8 mouse cellular contexts compared by ENCODE assay signal in the genomic region with DNA sequence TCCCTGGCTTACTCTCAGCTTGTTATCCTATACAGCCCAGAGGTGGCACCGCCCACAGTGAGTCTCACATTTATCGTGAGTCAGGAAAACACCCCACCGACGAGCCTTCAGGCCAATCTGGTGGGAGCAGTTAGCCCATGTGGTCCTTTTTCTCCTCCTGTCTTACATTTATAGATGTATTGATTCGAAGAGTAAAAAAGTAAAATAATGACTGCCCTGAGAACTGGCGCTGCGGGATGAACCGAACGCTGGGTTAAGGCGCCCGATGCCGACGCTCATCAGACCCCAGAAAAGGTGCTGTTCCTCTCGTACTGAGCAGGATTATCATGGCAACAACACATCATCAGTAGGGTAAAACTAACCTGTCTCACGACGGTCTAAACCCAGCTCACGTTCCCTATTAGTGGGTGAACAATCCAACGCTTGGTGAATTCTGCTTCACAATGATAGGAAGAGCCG. TPM values are rescaled to one million over a fixed set of nuclear protein-coding genes. Genes with fewer than 3 reads are reported as not detected.
DNase-seq lines count a peak whose midpoint lies in the region; ATAC-seq lines count a peak whose summit lies in the region.

No protein-coding gene starts in this region.

- H3K36me3 ChIP-seq in embryonic facial prominence, embryonic 14.5 days (ENCODE audit: control insufficient read depth, insufficient read depth, low read length) = no peaks in the 10 kb centered on the region
- H3K36me3 ChIP-seq in kidney, embryonic 15.5 days = no peaks in the 10 kb centered on the region
- H3K36me3 ChIP-seq in limb, embryonic 15.5 days = no peaks in the 10 kb centered on the region
- no peaks in the 10 kb centered on the region for H3K36me3 ChIP-seq in splenic B cell, adult 2 months (ENCODE audit: control insufficient read depth, insufficient read depth, low read length, poor library complexity, severe bottlenecking)

- H3K9ac ChIP-seq in embryonic facial prominence, embryonic 14.5 days (ENCODE audit: low read depth, low read length) = no peak overlapping the region
- H3K9ac ChIP-seq in kidney, embryonic 15.5 days = no peak overlapping the region
- no peak overlapping the region for H3K9ac ChIP-seq in limb, embryonic 15.5 days

- no peak overlapping the region for H3K4me2 ChIP-seq in embryonic facial prominence, embryonic 14.5 days (ENCODE audit: low read depth, low read length)
- H3K4me2 ChIP-seq in kidney, embryonic 15.5 days = no peak overlapping the region
- no peak overlapping the region for H3K4me2 ChIP-seq in limb, embryonic 15.5 days

- peaks cover 2% of the 10 kb centered on the region for H3K4me1 ChIP-seq in embryonic facial prominence, embryonic 14.5 days (ENCODE audit: control insufficient read depth, insufficient read depth, low read length)
- H3K4me1 ChIP-seq in kidney, embryonic 15.5 days = peaks cover 6% of the 10 kb centered on the region
- H3K4me1 ChIP-seq in limb, embryonic 15.5 days = peaks cover 7% of the 10 kb centered on the region; the same call in 1 of the 2 replicates

- H3K9me3 ChIP-seq in embryonic facial prominence, embryonic 14.5 days (ENCODE audit: control insufficient read depth, low read length) = no peaks in the 10 kb centered on the region
- H3K9me3 ChIP-seq in kidney, embryonic 15.5 days (replicated peaks) = peaks cover 3% of the 10 kb centered on the region
- 0 out of 2 replicates have a peak, but pooled peaks cover 3% of the 10 kb centered on the region for H3K9me3 ChIP-seq in limb, embryonic 15.5 days

- no peak overlapping the region for H3K27ac ChIP-seq in embryonic facial prominence, embryonic 14.5 days (replicated peaks; ENCODE audit: low read depth, low read length)
- no peak overlapping the region for H3K27ac ChIP-seq in kidney, embryonic 15.5 days
- no peak overlapping the region for H3K27ac ChIP-seq in limb, embryonic 15.5 days

- no peaks in the 10 kb centered on the region for H3K27me3 ChIP-seq in embryonic facial prominence, embryonic 14.5 days (replicated peaks; ENCODE audit: control insufficient read depth, insufficient read depth, low read length)
- no peaks in the 10 kb centered on the region for H3K27me3 ChIP-seq in kidney, embryonic 15.5 days
- no peaks in the 10 kb centered on the region for H3K27me3 ChIP-seq in limb, embryonic 15.5 days
- H3K27me3 ChIP-seq in splenic B cell, adult 2 months (ENCODE audit: control insufficient read depth, insufficient read depth, low read length, poor library complexity, severe bottlenecking) = no peaks in the 10 kb centered on the region

- peak; percentile 100 for DNase-seq in 3T3-L1 (ENCODE audit: low read depth, low spot score)
- DNase-seq in adrenal gland, postnatal 14 days = peak; percentile 100
- peak; percentile 98 for DNase-seq in embryonic facial prominence, embryonic 14.5 days (ENCODE audit: low spot score)
- peak; percentile 94 to 100 for DNase-seq in heart, adult 9 months (ENCODE audit: low spot score in 2 of 2)
- peak; percentile 100 for DNase-seq in splenic B cell, adult 2 months (ENCODE audit: low read depth, low spot score)

- WGBS in embryonic facial prominence, embryonic 14.5 days = 47% methylated on average over 19 of the region's 19 CpGs
- 48% methylated on average over 19 of the region's 19 CpGs for WGBS in kidney, embryonic 15.5 days
- WGBS in limb, embryonic 15.5 days = 44% methylated on average over 19 of the region's 19 CpGs

- ATAC-seq in embryonic facial prominence, embryonic 14.5 days (ENCODE audit: low read depth) = peak; percentile 88
- ATAC-seq in kidney, embryonic 15.5 days (replicated peaks; ENCODE audit: low FRiP score) = peak; percentile 93
- ATAC-seq in limb, embryonic 15.5 days (ENCODE audit: insufficient number of reproducible peaks, low FRiP score, low TSS enrichment, low read depth) = peak; percentile 93
- peak; percentile 89 for ATAC-seq in monocyte, adult 5-6 weeks (replicated peaks; ENCODE audit: insufficient number of reproducible peaks, low FRiP score, low TSS enrichment, poor library complexity, severe bottlenecking)

- H3K4me3 ChIP-seq in embryonic facial prominence, embryonic 14.5 days (ENCODE audit: low read depth, low read length) = no peak overlapping the region
- no peak overlapping the region for H3K4me3 ChIP-seq in kidney, embryonic 15.5 days (replicated peaks)
- no peak overlapping the region for H3K4me3 ChIP-seq in limb, embryonic 15.5 days

RNA-seq across cellular contexts. Expression of gene Kpna1, which starts 2.8 kb away (rescaled TPM):
- 62.9 and 69.5 TPM in 2 replicates for total RNA-seq in adrenal gland, postnatal 14 days (2021)
- 40.4 and 42.0 TPM in 2 replicates for polyA plus RNA-seq in embryonic facial prominence, embryonic 14.5 days (2014; fragmentation: Nextera tagmentation; extraction: Ambion mirVana)
- 36.8 and 38.8 TPM in 2 replicates for polyA plus RNA-seq in kidney, embryonic 15.5 days (2015; fragmentation: Nextera tagmentation; extraction: Ambion mirVana)
- polyA plus RNA-seq in limb, embryonic 15.5 days (2015; fragmentation: Nextera tagmentation; extraction: Ambion mirVana) = 34.8 and 34.9 TPM in 2 replicates
- total RNA-seq in monocyte, adult 5-6 weeks (2017) = 68.3 to 93.7 TPM (median 75.3 TPM) in 3 replicates

RNA-seq across cellular contexts. Expression of gene Dtx3l, which starts 42.4 kb away (rescaled TPM):
- total RNA-seq in adrenal gland, postnatal 14 days (2021) = 9.4 and 11.7 TPM in 2 replicates
- polyA plus RNA-seq in embryonic facial prominence, embryonic 14.5 days (2014; fragmentation: Nextera tagmentation; extraction: Ambion mirVana) = 4.3 and 4.5 TPM in 2 replicates
- 3.3 and 3.4 TPM in 2 replicates for polyA plus RNA-seq in kidney, embryonic 15.5 days (2015; fragmentation: Nextera tagmentation; extraction: Ambion mirVana)
- polyA plus RNA-seq in limb, embryonic 15.5 days (2015; fragmentation: Nextera tagmentation; extraction: Ambion mirVana) = 3.3 and 3.4 TPM in 2 replicates
- total RNA-seq in monocyte, adult 5-6 weeks (2017) = 29.2 to 67.2 TPM (median 45.3 TPM) in 3 replicates

RNA-seq across cellular contexts. Expression of gene Parp9, which starts 43.1 kb away (rescaled TPM):
- 13.8 and 16.1 TPM in 2 replicates for total RNA-seq in adrenal gland, postnatal 14 days (2021)
- polyA plus RNA-seq in embryonic facial prominence, embryonic 14.5 days (2014; fragmentation: Nextera tagmentation; extraction: Ambion mirVana) = 5.4 and 6.1 TPM in 2 replicates
- polyA plus RNA-seq in kidney, embryonic 15.5 days (2015; fragmentation: Nextera tagmentation; extraction: Ambion mirVana) = 4.5 and 5.5 TPM in 2 replicates
- 5.3 and 6.2 TPM in 2 replicates for polyA plus RNA-seq in limb, embryonic 15.5 days (2015; fragmentation: Nextera tagmentation; extraction: Ambion mirVana)
- 69.9 to 79.8 TPM (median 70.6 TPM) in 3 replicates for total RNA-seq in monocyte, adult 5-6 weeks (2017)

RNA-seq across cellular contexts. Expression of gene Wdr5b, which starts 59.6 kb away (rescaled TPM):
- total RNA-seq in adrenal gland, postnatal 14 days (2021) = 3.6 and 5.1 TPM in 2 replicates
- 9.7 and 12.2 TPM in 2 replicates for polyA plus RNA-seq in embryonic facial prominence, embryonic 14.5 days (2014; fragmentation: Nextera tagmentation; extraction: Ambion mirVana)
- 8.9 and 9.9 TPM in 2 replicates for polyA plus RNA-seq in kidney, embryonic 15.5 days (2015; fragmentation: Nextera tagmentation; extraction: Ambion mirVana)
- 9.7 and 10.6 TPM in 2 replicates for polyA plus RNA-seq in limb, embryonic 15.5 days (2015; fragmentation: Nextera tagmentation; extraction: Ambion mirVana)
- 10.3 to 16.4 TPM (median 12.5 TPM) in 3 replicates for total RNA-seq in monocyte, adult 5-6 weeks (2017)
